Mouse (Mus musculus) megakaryocyte, embryonic 14.5 days (primary cell): ENCODE data around the gene Myo1h. TPM values are rescaled to one million over a fixed set of nuclear protein-coding genes. Genes with fewer than 3 reads are reported as not detected.

Experiments
- H3K27me3 ChIP-seq: replicated peaks from 2 replicates; pipeline ENCODE3; 2012; ENCODE audit warnings: inconsistent platforms
- H3K36me3 ChIP-seq: replicated peaks from 2 replicates; pipeline ENCODE3; 2012; ENCODE audit warnings: low read length, inconsistent platforms, mixed read lengths
- H3K4me1 ChIP-seq: 2 replicates; pipeline ENCODE4 v1.6.1; 2012; ENCODE audit warnings: inconsistent platforms
- H3K4me3 ChIP-seq: replicated peaks from 2 replicates; pipeline ENCODE3; 2012; ENCODE audit warnings: moderate library complexity, mild to moderate bottlenecking, inconsistent platforms
- H3K9me3 ChIP-seq: 2 replicates; pipeline ENCODE4 v1.6.1; 2012; ENCODE audit warnings: inconsistent platforms
- FLI1 ChIP-seq: IDR thresholded peaks from 2 replicates; pipeline ENCODE4 v1.6.1; 2012; ENCODE audit warnings: low read length, inconsistent platforms, mixed read lengths
- GATA1 ChIP-seq: IDR thresholded peaks from 3 replicates; pipeline ENCODE4 v1.6.1; 2012; ENCODE audit warnings: mixed read lengths, low read length, inconsistent platforms, borderline replicate concordance
- polyA plus RNA-seq: library from polyadenylated mRNA; stranded (reverse); fragments of >175 nt; gene quantifications from 2 replicates; pipeline ENCODE4 v1.2.3, GENCODE M21; 2012; ENCODE audit warnings: low replicate concordance; ENCODE audit not compliant: insufficient read depth

Gene Myo1h
- polyA plus RNA-seq, 1 experiment = not detected

DNA sequence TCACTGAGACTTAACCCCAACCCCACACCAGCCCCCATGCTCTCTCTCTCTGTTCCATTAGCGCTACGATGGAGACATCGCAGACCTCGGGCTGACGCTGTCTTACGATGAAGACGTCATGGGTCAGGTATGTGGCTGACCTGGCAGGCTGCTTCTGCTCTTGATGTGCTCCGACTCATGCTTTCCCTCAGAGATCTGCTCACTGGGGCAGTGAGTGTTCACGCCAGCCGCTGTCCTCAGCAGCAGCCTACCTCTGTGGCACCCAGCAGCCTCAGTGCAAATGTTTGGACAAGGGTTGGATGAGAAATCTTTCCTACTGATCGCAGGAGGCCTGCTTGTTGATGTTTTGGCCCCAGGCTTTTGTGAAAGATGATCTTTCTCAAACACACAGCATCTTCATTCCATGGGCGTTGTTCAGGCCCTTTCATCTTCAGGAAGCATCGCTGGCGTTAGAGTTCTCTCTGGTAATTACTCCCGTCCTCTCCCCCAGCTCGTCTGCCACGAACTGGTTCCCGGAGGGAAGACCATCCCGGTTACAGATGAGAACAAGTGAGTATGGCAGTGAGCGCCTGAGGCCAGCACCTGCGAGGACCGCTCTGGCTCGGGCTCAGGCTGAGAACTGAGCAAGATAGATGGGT lies 123.5 kb downstream of the Myo1h start:
- Histone ChIP-seq H3K36me3 (peaks cover 100% of the 10 kb centered on the region), H3K4me1 (peaks cover 43% of the 10 kb centered on the region), H3K9me3 (no peaks in the 10 kb centered on the region), H3K27me3 (no peaks in the 10 kb centered on the region), H3K4me3 (no peak overlapping the region)
- TF ChIP-seq FLI1 (no peak), GATA1 (no peak)

DNA sequence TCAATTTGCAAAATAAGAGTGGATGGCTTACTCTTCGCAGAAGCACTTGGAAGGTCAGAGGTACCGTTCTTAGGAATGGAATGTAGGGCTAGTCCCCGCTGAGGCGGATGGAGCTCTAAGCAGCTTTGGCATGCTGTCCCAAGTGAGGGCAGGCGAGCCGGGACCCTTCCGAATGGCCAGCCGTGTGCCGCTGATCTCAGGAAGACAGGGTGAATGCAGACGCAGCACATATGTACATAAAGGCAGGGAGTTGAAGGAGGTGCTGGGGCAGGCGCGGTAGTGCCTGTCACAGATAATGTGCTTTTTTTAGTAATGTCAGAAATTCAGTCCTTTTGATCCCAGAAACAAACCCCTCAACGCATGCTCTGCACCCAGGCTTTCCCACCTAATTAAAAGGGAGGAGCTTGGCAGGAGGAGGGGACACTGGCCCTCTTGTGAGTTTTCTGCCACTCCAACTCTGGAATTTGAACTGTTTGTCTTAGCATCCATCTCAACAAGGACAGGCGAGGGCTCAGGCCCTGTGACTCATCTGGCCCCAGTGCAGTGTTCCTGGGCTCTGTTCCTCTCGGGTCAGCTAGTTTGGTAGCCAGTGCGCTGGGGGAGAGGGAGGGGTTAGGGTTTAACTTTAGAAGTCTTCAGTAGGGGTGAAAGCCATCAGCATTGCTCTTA lies 124.2 kb downstream of the Myo1h start:
- H3K27me3 ChIP-seq = no peaks in the 10 kb centered on the region
- H3K9me3 ChIP-seq = no peaks in the 10 kb centered on the region
- H3K4me3 ChIP-seq = no peak overlapping the region
- TF ChIP-seq FLI1 (no peak), GATA1 (no peak)
- peaks cover 100% of the 10 kb centered on the region for H3K36me3 ChIP-seq
- peaks cover 45% of the 10 kb centered on the region for H3K4me1 ChIP-seq

Other genes starting within 250 kb of the Myo1h start
- 3.6 and 5.6 TPM in 2 replicates for gene Usp30, start 223.7 kb upstream of the Myo1h start, polyA plus RNA-seq
- 0.13 and 1.4 TPM in 2 replicates for gene Svop, start 197.6 kb upstream of the Myo1h start, polyA plus RNA-seq
- gene Alkbh2, start 160.9 kb upstream of the Myo1h start, polyA plus RNA-seq = 5.6 and 11.6 TPM in 2 replicates
- gene Ung, start 158.8 kb upstream of the Myo1h start, polyA plus RNA-seq = 10.8 and 14.5 TPM in 2 replicates
- gene Acacb, start 142.6 kb upstream of the Myo1h start, polyA plus RNA-seq = 0.48 TPM in 2 replicates
- not detected in 2 replicates for gene Foxn4, start 15.4 kb upstream of the Myo1h start, polyA plus RNA-seq
- 40.6 and 61.8 TPM in 2 replicates for gene Kctd10, start 91.3 kb downstream of the Myo1h start, polyA plus RNA-seq
- 32.0 and 53.9 TPM in 2 replicates for gene Ube3b, start 91.4 kb downstream of the Myo1h start, polyA plus RNA-seq
- 16.0 and 19.4 TPM in 2 replicates for gene Mmab, start 154.9 kb downstream of the Myo1h start, polyA plus RNA-seq
- gene Mvk, start 155.1 kb downstream of the Myo1h start, polyA plus RNA-seq = 131 and 255 TPM in 2 replicates